Mouse (Mus musculus) CD4-positive, CD25-positive, alpha-beta regulatory T cell, adult 2 months (primary cell): ENCODE measurements around the gene Ltv1.
A peak's percentile ranks its signal among the peaks of the same experiment; 100 is the strongest.

Experiments used
- DNase-seq: peaks from one replicate; pipeline ENCODE4 v3.0.0-alpha.2; 2012; ENCODE audit warnings: low read depth, low spot score

Gene Ltv1

DNA sequence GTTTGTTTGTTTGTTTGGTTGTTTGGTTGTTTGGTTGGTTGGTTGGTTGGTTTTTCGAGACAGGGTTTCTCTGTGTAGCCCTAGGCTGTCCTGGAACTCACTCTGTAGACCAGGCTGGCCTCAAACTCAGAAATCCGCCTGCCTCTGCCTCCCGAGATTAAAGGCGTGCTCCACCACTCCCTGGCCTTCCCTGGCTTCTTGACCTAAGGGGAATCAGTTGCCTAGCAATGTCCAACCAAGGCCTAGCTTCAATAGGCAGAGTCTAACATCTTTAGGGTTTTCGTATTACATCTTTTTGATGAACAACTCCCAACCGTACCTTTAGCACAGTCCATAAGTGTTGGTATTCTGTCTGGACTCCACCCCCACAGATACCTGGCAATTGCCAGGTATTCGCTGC is 528 bp upstream of the Ltv1 start:
- DNase-seq, result peak; percentile 9

DNA sequence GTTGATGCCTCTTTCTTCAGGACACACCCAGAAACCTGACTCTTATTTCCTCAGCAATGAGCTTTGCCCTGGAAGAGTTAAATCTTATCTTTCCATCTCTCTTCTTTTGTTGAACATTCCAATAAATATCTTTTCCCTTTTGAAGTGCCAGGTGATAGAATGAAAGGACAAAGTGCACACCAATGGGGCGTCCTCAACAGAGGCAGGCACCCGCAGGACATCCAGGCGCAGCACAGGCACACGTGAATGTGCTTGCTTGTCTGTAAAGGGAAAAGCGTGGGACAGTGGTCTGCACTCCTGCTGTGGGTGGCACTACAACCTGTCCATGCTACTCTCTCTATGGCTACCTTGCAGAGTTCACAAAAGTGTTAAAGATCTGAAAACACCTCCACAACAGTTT is 3.1 kb downstream of the Ltv1 start:
- DNase-seq, result no peak

DNA sequence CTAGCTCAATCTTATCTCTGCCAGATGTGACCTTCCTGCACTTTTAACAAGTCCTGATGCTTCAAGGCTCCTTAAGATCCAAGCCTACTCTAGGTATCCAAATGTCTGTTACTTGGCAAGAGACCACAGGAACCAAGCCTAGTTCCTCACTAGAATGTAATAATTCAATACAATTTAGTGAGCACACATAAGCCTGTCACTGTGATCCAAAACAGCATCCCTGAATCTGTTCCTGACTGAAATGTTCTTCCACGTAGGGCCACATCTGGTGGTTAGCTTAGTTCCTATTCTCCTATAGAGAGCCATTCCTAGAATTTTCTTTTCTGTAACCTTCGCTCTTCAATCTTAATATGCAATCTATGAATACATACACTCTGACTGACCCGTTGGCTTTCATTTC is 6.2 kb downstream of the Ltv1 start:
- no peak for DNase-seq

DNA sequence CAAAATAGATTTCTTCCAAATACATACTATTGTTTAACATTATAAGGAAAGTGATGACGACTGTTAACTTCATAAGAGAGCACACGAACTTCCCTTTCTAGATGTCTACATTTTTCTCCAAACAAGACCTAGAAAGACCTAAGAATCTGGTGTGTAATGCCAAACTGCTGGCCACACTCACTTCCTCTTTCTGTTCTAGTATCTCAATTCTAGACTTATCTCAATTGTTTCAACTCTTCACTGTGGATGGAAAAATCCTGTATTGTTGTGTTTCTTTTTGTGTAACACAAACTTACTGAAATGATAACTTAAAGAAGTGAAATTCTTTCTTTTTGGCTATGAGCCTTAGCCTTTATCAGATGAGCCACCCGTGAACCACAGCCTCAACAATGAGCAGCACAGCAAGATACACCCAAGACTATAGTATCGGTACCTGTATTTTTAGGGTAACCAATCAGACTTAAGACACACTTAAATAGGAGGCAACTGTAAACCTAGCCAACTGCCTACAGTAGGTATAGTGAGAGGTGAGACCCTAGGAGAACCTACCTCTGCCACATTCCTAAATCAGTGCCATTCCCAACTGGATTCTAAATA is 8.7 kb downstream of the Ltv1 start:
- DNase-seq, result no peak

DNA sequence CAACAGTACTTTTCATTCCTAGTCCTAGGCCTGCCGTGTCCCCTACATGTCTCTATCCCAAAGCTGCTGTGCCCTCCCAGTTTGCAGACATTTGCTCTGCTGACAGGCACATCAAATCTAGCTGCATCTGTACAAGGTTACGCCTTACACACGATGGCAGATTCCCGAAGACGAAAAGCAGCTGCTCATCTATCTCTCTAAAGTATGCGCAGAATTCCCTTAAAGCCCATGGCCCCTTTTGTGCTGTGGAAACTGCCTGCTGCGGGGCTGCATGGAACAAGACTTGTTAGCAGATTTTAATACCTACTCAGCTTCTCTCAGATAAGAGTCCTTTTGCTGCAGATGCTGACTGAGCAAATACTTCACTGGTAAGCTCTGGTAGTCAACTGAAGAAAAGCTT is 12.8 kb downstream of the Ltv1 start:
- no peak for DNase-seq

DNA sequence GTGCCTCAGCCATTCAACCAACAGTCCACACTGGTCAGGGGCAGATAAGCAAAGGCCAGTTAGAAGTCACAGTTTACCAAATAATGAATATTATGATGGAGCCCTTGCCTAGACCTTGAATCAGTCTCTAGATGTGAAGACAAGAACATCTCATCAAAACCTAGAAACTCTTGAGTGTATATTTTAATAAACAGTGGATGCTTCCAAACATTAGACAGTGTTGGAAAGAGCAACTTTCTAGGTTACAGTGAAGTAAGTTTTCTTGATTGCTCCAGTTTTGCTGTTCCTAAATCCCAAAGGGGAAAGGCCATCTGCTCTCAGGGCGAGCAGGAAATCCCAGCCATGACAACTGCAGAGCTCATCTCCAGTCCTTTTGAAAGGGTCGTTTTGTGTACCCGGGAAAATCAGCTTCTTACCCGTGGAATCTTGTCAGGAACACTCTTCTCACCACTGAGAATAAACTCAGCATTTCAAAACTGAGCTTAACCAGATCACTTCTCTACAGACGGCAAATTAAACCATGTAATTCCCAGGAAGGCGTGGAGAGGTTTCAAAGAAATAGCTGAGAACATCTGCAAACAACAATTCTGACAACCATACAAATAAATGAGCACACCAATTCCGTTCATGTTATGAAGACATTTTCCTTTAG is 14.9 kb downstream of the Ltv1 start, which contains the start of gene Zc2hc1b:
Gene Zc2hc1b (minus strand): TSS at position 51 of the 652 bp plus-strand sequence.
- DNase-seq, result no peak

DNA sequence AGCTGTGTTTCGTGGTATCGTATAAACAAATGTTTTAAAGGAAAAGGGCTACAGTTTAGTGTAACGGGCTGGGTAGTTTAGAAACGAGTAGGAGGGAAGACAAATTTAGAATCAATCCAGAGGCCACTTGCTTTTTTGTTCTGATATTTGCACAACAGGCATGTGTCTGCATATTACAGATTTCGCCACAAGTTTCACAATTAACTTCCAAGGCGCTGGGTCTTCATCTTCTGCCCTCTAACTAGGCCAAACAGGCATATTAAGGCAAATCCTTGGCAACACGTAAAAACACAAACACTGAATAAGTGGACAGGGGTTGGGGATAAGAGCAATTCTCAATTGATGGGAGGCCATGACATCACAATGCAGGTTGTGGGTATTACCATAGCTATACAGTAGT is 17.1 kb downstream of the Ltv1 start:
- no peak for DNase-seq

DNA sequence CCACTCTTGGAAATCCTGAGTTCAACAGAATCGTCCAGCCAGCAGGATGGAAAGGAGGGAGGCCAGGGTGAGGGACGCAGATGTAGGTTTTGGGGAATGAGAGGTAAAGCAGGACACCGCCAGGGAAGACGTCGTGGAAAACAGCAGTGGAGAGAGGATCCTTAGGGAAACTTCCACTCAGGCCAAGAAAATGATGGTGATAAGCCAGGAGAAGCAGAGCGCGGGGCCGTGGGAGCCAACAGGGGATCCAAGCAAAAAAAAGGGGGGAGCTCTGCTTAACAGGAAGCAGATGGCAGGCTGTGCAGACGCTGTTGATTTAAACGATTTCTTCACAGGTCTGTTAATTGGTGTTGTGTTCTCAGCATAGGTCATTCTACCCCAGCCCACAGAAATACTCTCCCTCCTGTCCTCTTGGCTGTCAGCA is 20.2 kb downstream of the Ltv1 start:
- no peak for DNase-seq

DNA sequence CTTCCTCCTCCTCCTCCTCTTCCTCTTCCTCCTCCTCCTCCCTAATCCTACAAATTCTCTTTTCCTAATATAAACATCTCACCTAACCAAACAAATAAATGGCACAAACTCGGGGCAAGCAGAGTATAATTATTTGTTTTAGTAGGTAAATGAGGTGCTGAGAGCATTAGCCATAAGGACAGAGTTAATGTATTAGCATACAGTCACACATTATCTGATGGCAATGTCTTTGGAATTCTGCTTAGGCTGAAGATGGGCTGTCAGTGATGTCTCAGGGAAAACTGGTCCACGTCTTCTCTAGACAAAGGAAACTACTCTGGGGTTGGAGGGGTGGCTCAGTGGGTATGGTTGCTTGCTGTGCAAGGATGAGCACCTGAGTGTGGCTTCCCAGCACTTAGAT is 21.5 kb downstream of the Ltv1 start:
- DNase-seq, result no peak

DNA sequence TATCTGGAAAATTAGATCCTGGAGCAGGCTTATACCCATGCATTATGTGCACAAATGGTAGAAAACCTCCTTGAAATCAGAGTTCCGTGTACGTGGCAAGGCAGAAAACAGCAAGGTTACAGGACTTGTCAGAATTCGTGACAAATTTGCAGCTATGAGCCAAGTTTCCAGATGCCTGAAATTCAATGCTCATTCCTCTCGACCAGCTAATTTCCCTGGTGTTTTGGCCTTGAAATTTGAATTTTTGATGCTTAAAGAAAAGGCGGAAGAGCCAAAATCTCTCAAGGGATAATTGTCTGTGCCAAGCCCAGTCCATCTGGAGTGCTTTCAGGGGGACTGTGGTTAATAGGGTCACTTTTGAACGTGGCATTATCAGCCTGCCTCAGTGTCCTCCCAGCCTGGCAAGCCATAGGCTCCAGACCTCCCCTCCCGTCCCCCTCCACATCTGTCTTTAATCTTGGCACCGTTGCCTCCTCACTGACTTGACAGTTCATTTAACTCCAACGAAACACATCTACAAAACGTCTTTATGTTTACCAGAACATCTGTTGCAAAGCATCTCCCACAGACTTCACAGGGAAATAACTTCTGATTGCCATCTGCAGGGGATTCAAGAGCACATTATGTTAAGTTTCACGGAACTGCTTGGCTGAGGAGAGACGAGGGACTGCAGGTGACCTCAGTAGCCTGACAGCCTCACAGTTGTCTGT is 22.1 kb downstream of the Ltv1 start:
- no peak for DNase-seq

DNA sequence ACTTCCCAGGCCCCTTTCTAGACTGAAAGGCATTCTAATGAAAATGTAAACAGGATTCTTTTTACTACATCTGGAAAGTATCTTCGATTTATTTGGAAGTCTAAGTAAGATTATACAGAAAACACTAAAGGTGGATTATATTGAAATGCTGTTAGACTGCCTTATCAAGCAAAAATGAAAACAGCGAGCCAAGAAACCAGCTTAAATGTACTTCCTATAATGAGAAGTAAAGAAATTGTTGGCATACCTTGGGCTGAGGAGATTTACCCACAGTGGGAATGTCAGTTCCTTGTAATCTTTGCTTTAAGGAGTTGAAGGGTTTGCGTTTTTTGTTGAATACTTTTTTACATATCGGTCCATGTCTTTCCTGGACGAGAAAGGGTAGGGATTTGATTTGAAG is 24.5 kb downstream of the Ltv1 start:
- DNase-seq, result no peak

DNA sequence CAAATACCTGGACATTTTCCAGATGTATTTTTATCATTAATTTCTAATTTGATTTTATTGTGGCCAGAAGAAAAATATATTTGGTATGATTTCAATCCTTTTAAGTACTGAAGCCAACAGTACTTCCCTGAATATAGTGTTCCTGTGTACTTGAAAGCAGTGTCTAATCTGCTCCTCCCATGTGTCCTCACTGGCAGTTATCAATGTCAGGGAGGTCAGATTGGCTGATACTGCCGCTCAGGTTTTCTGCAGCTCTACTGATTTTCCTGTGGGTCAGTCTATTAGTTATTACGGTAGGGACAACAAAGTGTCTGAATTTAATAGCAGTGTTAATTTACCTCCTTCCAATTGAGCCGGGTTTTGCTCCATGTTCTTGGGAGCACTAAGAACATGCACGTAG is 30.9 kb downstream of the Ltv1 start:
- DNase-seq, result no peak

DNA sequence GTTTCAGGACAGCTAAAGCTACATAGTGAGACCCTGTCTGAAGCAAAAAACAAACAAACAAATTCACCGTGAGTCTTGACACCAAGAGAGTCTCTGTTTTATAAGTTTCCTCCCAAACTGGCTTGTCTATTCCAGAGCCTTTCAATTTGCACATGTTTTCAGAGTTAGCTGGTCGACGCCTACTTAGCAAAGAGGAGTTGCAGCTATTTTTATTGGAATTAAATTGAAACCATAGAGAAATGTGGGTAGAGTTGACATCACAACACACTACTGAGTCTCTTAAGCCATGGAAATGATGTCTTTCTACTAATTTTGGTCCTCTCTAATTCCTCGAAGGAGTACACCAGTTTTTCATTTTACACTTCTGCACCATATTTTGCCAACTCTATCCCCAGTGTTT is 32.1 kb downstream of the Ltv1 start:
- no peak for DNase-seq

DNA sequence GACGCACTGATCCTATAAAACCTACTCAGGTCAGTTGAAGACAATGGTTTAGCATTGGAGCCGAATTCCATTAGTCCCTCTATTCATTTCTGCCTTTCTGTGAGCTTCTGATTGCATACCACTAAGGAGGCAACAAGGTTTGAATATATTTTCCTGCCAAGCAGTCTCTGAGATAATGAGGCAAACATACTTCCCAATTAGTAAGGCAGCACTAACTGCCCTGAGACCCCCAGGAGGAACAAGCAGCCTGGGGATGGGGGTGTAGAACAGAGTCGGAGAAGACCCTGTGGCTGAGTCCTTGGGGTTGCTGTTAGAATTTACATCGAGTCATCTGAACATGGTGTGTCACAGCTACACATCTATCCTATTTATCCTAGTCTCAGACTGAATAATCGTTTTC is 37.6 kb downstream of the Ltv1 start:
- no peak for DNase-seq

DNA sequence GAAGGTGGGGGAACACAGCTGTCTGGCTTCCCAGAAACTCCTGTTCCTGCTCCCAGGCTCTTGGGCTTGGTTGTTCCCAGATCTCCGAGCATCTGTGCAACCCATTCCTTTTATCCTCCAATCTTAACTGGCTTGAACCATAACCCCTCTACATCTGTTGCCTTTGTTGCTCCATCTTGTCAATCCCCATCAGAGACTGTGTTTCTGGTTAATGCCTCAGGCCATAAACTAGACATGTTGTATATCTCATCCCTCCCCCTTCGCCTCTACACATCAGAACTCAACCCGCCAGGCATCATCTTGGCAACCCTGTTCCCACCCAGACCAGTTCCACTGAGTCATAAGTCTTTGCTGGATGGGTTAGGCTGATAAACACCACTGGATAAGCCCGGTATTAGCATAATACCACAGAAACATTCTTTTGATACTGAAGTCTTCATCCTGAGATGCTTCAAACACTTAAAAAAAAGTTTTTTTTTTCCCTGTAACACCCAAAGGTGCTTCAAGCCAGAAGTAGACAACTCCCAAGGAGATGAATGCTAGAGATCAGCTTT is 40.1 kb downstream of the Ltv1 start:
- no peak for DNase-seq

DNA sequence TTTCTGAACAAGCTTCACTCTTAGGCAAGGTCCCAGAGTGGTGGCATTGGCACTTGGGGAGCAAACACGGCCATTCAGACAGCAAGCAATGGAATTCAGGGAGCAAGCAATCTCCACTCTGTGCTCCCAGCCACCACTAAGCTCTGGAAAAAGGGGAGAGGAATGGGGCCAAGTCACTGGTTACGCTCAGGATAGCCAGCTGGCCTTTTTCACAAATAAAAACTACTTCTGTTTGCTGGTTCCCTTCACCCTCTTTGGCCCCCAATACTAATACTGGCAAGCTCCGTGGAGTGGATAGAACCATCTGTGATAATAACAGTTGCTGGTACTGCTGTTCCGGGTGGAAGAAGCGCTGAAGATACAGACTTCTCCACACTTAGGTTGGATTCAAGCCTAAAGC is 41.6 kb downstream of the Ltv1 start:
- DNase-seq, result no peak

DNA sequence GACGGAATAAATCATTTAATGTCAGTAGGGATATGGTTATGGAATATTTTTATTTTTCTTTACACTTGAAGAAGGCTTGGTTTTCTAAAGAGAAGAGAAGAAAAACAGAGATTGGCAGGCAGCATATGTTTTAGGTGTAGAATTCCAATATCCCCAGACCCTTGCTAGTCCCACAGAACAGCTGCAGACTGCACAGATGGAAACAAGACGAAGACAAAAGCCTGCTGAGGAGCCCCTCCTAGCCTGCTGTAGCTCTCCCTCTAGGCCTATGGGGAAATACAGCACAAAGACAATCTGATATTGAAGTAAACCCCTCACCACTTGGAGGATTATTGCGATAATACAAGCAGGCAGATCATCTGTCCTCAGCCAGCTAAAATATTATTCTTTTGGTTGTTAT is 42.5 kb downstream of the Ltv1 start:
- no peak for DNase-seq

DNA sequence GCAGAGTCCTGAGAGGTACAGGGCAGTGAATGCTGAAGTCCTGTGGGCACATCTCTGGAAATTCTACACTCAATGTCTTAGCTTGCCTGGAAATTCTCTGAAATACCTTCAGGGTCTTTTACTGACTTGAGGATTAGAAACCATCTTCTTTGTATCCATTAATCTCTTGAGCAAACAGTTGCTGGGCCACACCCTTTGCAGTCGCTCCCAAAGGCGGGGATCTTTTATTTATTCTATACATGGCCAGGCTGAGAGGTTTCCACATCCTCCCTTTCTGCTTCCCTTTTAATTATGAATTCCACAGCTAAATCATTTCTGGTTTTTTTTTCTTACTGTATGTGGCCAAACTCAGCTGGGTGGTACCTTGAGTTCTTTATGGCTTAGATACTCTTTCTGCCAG is 52.5 kb downstream of the Ltv1 start:
- DNase-seq, result no peak

DNA sequence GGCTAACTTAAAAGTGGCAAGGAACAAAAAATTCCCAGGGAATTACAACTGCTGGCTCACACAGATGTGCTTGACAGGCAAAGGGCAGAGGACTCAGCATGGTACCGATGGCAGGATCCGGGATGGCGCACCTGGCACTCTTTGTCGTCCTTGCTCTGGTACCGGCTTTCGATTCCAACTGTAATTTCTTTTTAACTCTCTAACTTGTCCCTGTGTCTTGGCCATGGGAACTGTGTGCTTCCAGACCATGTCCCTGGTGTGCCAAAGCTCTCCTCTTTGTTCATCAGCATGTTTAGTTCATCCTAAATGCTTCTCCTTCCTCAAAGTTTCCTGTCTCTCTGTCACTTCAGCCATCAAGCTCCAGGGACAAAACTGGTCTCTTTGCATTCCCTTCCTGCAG is 55.1 kb downstream of the Ltv1 start:
- DNase-seq, result no peak

DNA sequence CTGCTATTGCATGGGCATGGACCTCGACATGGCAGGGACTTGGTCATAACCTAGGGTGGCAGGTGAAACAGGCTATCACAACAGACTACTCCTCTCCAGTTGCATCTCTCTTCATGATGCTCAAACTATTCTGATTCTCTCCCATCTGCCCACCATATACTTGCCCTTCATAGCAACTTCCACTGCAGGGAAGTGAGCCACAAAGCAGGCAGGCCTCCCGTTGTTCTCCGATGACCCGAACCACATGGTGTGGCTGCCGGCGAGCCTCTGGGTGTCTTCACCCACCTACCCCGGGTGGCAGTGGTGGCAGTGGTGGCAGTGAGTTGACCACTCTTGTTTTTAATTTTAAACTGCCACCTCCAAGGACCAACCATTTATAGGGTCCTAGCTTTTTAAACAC is 57.2 kb downstream of the Ltv1 start:
- no peak for DNase-seq

DNA sequence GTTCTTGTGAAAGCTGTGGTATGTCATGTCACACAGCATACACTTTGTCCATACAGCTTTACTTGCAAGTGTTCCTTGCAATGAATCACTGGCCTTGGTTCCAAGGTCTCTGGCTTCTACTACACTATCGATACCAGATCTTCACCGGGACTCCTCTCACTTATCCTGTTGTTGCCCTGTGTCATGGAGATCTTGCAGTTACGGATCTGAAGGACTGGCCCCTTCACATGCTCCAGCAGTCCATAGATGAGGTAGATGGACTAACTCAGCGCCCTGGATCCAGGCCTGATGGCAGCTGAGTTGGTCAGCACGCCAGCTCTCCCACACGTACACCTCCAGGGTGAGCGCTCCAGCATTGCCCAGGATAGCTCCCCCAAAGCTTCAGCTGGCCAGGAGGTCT is 57.7 kb downstream of the Ltv1 start:
- no peak for DNase-seq

DNA sequence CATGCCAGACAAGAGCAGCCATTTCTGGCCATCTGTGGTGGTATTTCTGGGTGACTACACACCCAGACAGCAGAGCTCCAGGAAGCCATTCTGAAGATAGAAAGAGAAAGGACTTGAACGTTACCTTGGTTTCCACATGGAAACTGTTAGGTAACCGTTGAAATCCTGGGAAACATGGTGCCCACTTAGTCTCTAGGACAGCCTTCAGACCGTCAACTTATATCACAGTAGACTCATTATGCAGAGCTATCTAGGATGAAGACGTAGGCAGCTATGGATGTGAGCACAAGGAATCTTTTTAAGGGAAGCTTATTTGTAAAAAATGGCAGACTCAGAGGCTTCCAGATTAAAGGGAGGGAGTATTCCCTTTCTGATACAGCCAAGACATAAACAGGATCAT is 59.1 kb downstream of the Ltv1 start:
- no peak for DNase-seq
